Mouse (Mus musculus): ENCODE measurements around the gene Sh3bp5. TPM values are rescaled to one million over a fixed set of nuclear protein-coding genes. Genes with fewer than 3 reads are reported as not detected.

Sh3bp5 gene
- polyA plus RNA-seq, 1 experiment from 2014 or later, result 14.3 TPM

- under 1% methylated on average over 65 of the region's 78 CpGs for WGBS
- Histone ChIP-seq H3K27me3 (ENCODE audit: control insufficient read depth, insufficient read depth, low read length) (no peaks in the 10 kb centered on the region), H3K4me3 (ENCODE audit: low read length) (peak within 1 kb of the TSS; percentile 79), H3K9ac (ENCODE audit: low read depth, low read length) (peak within 1 kb of the TSS; percentile 86), H3K36me3 (ENCODE audit: control insufficient read depth, insufficient read depth, low read length) (peaks cover 13% of the 10 kb centered on the region; the same call in 1 of the 2 replicates), H3K27ac (ENCODE audit: low read depth, low read length) (peak within 1 kb of the TSS; percentile 95), H3K4me2 (replicated peaks; ENCODE audit: low read depth, low read length) (peak within 1 kb of the TSS; percentile 52), H3K9me3 (ENCODE audit: control insufficient read depth, low read length) (no peaks in the 10 kb centered on the region), H3K4me1 (ENCODE audit: control insufficient read depth, insufficient read depth, low read length) (peaks cover 7% of the 10 kb centered on the region; the same call in 1 of the 2 replicates)
- peak; percentile 98 for ATAC-seq (ENCODE audit: low FRiP score, low TSS enrichment)
Measured at GRCm38 (mm10) chr14:31336369-31337155, 99.3 kb downstream of the Sh3bp5 start, which contains the start of gene Capn7. Gene Capn7, plus strand, starts transcription at chr14:31336638.

GRCm38 (mm10) chr14:31335765-31336164 lies 100.1 kb downstream of the Sh3bp5 start:
- Histone ChIP-seq H3K27ac (ENCODE audit: low read depth, low read length) (no peak overlapping the region), H3K9ac (ENCODE audit: low read depth, low read length) (no peak overlapping the region), H3K4me2 (replicated peaks; ENCODE audit: low read depth, low read length) (peak overlapping the region; percentile 52), H3K9me3 (ENCODE audit: control insufficient read depth, low read length) (no peaks in the 10 kb centered on the region), H3K27me3 (ENCODE audit: control insufficient read depth, insufficient read depth, low read length) (0 out of 2 replicates have a peak, but pooled peaks cover 1% of the 10 kb centered on the region), H3K4me3 (ENCODE audit: low read length) (peak overlapping the region; percentile 79), H3K4me1 (ENCODE audit: control insufficient read depth, insufficient read depth, low read length) (peaks cover 7% of the 10 kb centered on the region; the same call in 1 of the 2 replicates), H3K36me3 (ENCODE audit: control insufficient read depth, insufficient read depth, low read length) (peaks cover 8% of the 10 kb centered on the region; the same call in 1 of the 2 replicates)
- no peak for ATAC-seq (ENCODE audit: low FRiP score, low TSS enrichment)
- WGBS, result 61% methylated on average over 3 of the region's 3 CpGs

GRCm38 (mm10) chr14:31330957-31331356 lies 104.9 kb downstream of the Sh3bp5 start:
- Histone ChIP-seq H3K4me2 (replicated peaks; ENCODE audit: low read depth, low read length) (no peak overlapping the region), H3K36me3 (ENCODE audit: control insufficient read depth, insufficient read depth, low read length) (no peaks in the 10 kb centered on the region), H3K27ac (ENCODE audit: low read depth, low read length) (no peak overlapping the region), H3K9me3 (ENCODE audit: control insufficient read depth, low read length) (no peaks in the 10 kb centered on the region), H3K27me3 (ENCODE audit: control insufficient read depth, insufficient read depth, low read length) (0 out of 2 replicates have a peak, but pooled peaks cover 4% of the 10 kb centered on the region), H3K4me1 (ENCODE audit: control insufficient read depth, insufficient read depth, low read length) (no peaks in the 10 kb centered on the region), H3K9ac (ENCODE audit: low read depth, low read length) (no peak overlapping the region), H3K4me3 (ENCODE audit: low read length) (no peak overlapping the region)
- no peak for ATAC-seq (ENCODE audit: low FRiP score, low TSS enrichment)
- 73% methylated on average over 4 of the region's 4 CpGs for WGBS

- no peaks in the 10 kb centered on the region for H3K36me3 ChIP-seq (ENCODE audit: control insufficient read depth, insufficient read depth, low read length)
- ATAC-seq (ENCODE audit: low FRiP score, low TSS enrichment), result no peak
- no peak overlapping the region for H3K9ac ChIP-seq (ENCODE audit: low read depth, low read length)
- no peaks in the 10 kb centered on the region for H3K4me1 ChIP-seq (ENCODE audit: control insufficient read depth, insufficient read depth, low read length)
- H3K4me2 ChIP-seq (replicated peaks; ENCODE audit: low read depth, low read length), result no peak overlapping the region
- H3K27ac ChIP-seq (ENCODE audit: low read depth, low read length), result no peak overlapping the region
- 46% methylated on average over 2 of the region's 2 CpGs for WGBS
- H3K9me3 ChIP-seq (ENCODE audit: control insufficient read depth, low read length), result no peaks in the 10 kb centered on the region
- 0 out of 2 replicates have a peak, but pooled peaks cover 4% of the 10 kb centered on the region for H3K27me3 ChIP-seq (ENCODE audit: control insufficient read depth, insufficient read depth, low read length)
- H3K4me3 ChIP-seq (ENCODE audit: low read length), result no peak overlapping the region
Measured at GRCm38 (mm10) chr14:31329741-31330140, 106.1 kb downstream of the Sh3bp5 start.

GRCm38 (mm10) chr14:31327681-31328080 lies 108.2 kb downstream of the Sh3bp5 start:
- Histone ChIP-seq H3K4me2 (replicated peaks; ENCODE audit: low read depth, low read length) (no peak overlapping the region), H3K36me3 (ENCODE audit: control insufficient read depth, insufficient read depth, low read length) (no peaks in the 10 kb centered on the region), H3K9ac (ENCODE audit: low read depth, low read length) (no peak overlapping the region), H3K9me3 (ENCODE audit: control insufficient read depth, low read length) (no peaks in the 10 kb centered on the region), H3K27me3 (ENCODE audit: control insufficient read depth, insufficient read depth, low read length) (0 out of 2 replicates have a peak, but pooled peaks cover 4% of the 10 kb centered on the region), H3K4me1 (ENCODE audit: control insufficient read depth, insufficient read depth, low read length) (peaks cover 9% of the 10 kb centered on the region), H3K27ac (ENCODE audit: low read depth, low read length) (no peak overlapping the region), H3K4me3 (ENCODE audit: low read length) (no peak overlapping the region)
- no peak for ATAC-seq (ENCODE audit: low FRiP score, low TSS enrichment)
- WGBS, result 70% methylated on average over 4 of the region's 4 CpGs

- 0 out of 2 replicates have a peak, but pooled peaks cover 4% of the 10 kb centered on the region for H3K27me3 ChIP-seq (ENCODE audit: control insufficient read depth, insufficient read depth, low read length)
- WGBS, result 94% methylated on average over 1 of the region's 1 CpGs
- no peak overlapping the region for H3K4me2 ChIP-seq (replicated peaks; ENCODE audit: low read depth, low read length)
- H3K9ac ChIP-seq (ENCODE audit: low read depth, low read length), result no peak overlapping the region
- H3K4me3 ChIP-seq (ENCODE audit: low read length), result no peak overlapping the region
- no peaks in the 10 kb centered on the region for H3K9me3 ChIP-seq (ENCODE audit: control insufficient read depth, low read length)
- no peak overlapping the region for H3K27ac ChIP-seq (ENCODE audit: low read depth, low read length)
- no peak for ATAC-seq (ENCODE audit: low FRiP score, low TSS enrichment)
- no peaks in the 10 kb centered on the region for H3K36me3 ChIP-seq (ENCODE audit: control insufficient read depth, insufficient read depth, low read length)
- H3K4me1 ChIP-seq (ENCODE audit: control insufficient read depth, insufficient read depth, low read length), result peaks cover 9% of the 10 kb centered on the region
Measured at GRCm38 (mm10) chr14:31327196-31327595, 108.7 kb downstream of the Sh3bp5 start.

DNA sequence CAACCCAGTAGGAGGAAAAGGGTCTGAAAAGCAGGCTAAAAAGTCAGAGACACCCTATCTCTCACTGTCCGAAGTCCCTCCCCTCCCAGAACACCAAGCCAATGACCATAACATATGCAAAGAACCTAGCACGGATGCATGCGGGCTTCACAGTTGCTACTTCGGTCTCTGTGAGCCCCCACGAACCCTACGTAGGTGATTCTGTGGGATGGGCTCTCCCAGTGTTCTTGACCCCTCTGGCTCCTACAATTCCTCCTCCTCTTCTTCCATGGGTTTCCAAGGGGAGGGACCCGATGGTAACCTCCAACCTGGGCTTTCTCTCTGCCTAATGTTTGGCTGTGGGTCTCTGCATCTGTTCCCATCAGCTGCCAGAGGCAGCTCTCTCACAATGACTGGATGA lies 109.1 kb downstream of the Sh3bp5 start:
- ATAC-seq (ENCODE audit: low FRiP score, low TSS enrichment), result no peak
- no peak overlapping the region for H3K27ac ChIP-seq (ENCODE audit: low read depth, low read length)
- 0 out of 2 replicates have a peak, but pooled peaks cover 4% of the 10 kb centered on the region for H3K27me3 ChIP-seq (ENCODE audit: control insufficient read depth, insufficient read depth, low read length)
- H3K4me2 ChIP-seq (replicated peaks; ENCODE audit: low read depth, low read length), result no peak overlapping the region
- no peaks in the 10 kb centered on the region for H3K36me3 ChIP-seq (ENCODE audit: control insufficient read depth, insufficient read depth, low read length)
- H3K9ac ChIP-seq (ENCODE audit: low read depth, low read length), result no peak overlapping the region
- 63% methylated on average over 7 of the region's 7 CpGs for WGBS
- H3K4me3 ChIP-seq (ENCODE audit: low read length), result no peak overlapping the region
- peaks cover 9% of the 10 kb centered on the region for H3K4me1 ChIP-seq (ENCODE audit: control insufficient read depth, insufficient read depth, low read length)
- no peaks in the 10 kb centered on the region for H3K9me3 ChIP-seq (ENCODE audit: control insufficient read depth, low read length)

DNA sequence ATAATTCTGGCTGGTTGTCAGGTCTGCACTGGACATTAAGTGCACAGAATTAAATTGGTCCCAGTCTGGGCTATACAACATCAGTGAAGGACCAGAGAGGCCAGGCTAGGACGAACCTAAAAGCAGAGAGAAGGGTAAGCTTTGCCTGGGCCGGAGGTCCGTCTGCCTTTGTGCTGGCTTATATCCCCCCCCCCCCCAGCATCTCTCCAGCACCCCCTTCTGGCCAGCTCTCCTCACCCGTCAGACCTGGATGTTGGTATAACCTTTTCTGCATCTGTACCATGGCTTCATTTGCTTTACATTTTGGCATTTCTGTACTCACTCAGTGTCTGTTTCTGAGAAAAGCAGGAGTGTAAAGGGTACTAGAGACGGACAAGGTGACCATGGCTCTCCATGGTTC lies 110.3 kb downstream of the Sh3bp5 start:
- no peaks in the 10 kb centered on the region for H3K36me3 ChIP-seq (ENCODE audit: control insufficient read depth, insufficient read depth, low read length)
- H3K27ac ChIP-seq (ENCODE audit: low read depth, low read length), result no peak overlapping the region
- no peak overlapping the region for H3K4me3 ChIP-seq (ENCODE audit: low read length)
- no peak for ATAC-seq (ENCODE audit: low FRiP score, low TSS enrichment)
- peaks cover 9% of the 10 kb centered on the region for H3K4me1 ChIP-seq (ENCODE audit: control insufficient read depth, insufficient read depth, low read length)
- no peak overlapping the region for H3K4me2 ChIP-seq (replicated peaks; ENCODE audit: low read depth, low read length)
- H3K9me3 ChIP-seq (ENCODE audit: control insufficient read depth, low read length), result no peaks in the 10 kb centered on the region
- 0 out of 2 replicates have a peak, but pooled peaks cover 1% of the 10 kb centered on the region for H3K27me3 ChIP-seq (ENCODE audit: control insufficient read depth, insufficient read depth, low read length)
- WGBS, result 55% methylated on average over 5 of the region's 5 CpGs
- H3K9ac ChIP-seq (ENCODE audit: low read depth, low read length), result no peak overlapping the region

- H3K9me3 ChIP-seq (ENCODE audit: control insufficient read depth, low read length), result no peaks in the 10 kb centered on the region
- no peak overlapping the region for H3K27ac ChIP-seq (ENCODE audit: low read depth, low read length)
- H3K27me3 ChIP-seq (ENCODE audit: control insufficient read depth, insufficient read depth, low read length), result no peaks in the 10 kb centered on the region
- no peak overlapping the region for H3K9ac ChIP-seq (ENCODE audit: low read depth, low read length)
- H3K4me2 ChIP-seq (replicated peaks; ENCODE audit: low read depth, low read length), result no peak overlapping the region
- H3K4me1 ChIP-seq (ENCODE audit: control insufficient read depth, insufficient read depth, low read length), result peaks cover 9% of the 10 kb centered on the region
- H3K36me3 ChIP-seq (ENCODE audit: control insufficient read depth, insufficient read depth, low read length), result no peaks in the 10 kb centered on the region
- ATAC-seq (ENCODE audit: low FRiP score, low TSS enrichment), result no peak
- no peak overlapping the region for H3K4me3 ChIP-seq (ENCODE audit: low read length)
- WGBS, result 68% methylated on average over 10 of the region's 10 CpGs
Measured at GRCm38 (mm10) chr14:31324851-31325250, 111.0 kb downstream of the Sh3bp5 start.
